Mouse (Mus musculus) limb, embryonic 10.5 days (tissue): ENCODE measurements around the gene Krt24. TPM values are rescaled to one million over a fixed set of nuclear protein-coding genes. Genes with fewer than 3 reads are reported as not detected.

Experiments
- DNase-seq: peaks from one replicate; pipeline ENCODE4 v3.0.0-alpha.2; 2017; ENCODE audit warnings: low spot score
- H3K27ac ChIP-seq: fragments of 300-500 bp; sonication (generic); 2 replicates; pipeline ENCODE4 v1.5.1; 2016; ENCODE audit warnings: mild to moderate bottlenecking
- H3K27me3 ChIP-seq: fragments of 300-500 bp; sonication (generic); 2 replicates; pipeline ENCODE4 v1.6.1; 2016; ENCODE audit warnings: low read depth, mild to moderate bottlenecking; ENCODE audit not compliant: poor library complexity, severe bottlenecking
- H3K36me3 ChIP-seq: fragments of 300-500 bp; sonication (generic); 2 replicates; pipeline ENCODE4 v1.6.1; 2016; ENCODE audit warnings: mild to moderate bottlenecking, moderate library complexity
- H3K4me1 ChIP-seq: fragments of 300-500 bp; sonication (generic); 2 replicates; pipeline ENCODE4 v1.6.1; 2016
- H3K4me3 ChIP-seq: fragments of 300-500 bp; sonication (generic); 2 replicates; pipeline ENCODE4 v1.5.1; 2016; ENCODE audit warnings: mild to moderate bottlenecking, moderate library complexity
- H3K9me3 ChIP-seq: fragments of 300-500 bp; sonication (generic); replicated peaks from 2 replicates; pipeline ENCODE4 v1.6.1; 2016; ENCODE audit warnings: mild to moderate bottlenecking
- WGBS: fragments of 180-500 bp; shearing (Covaris S2); methylation state at CpG from one replicate; pipeline ENCODE4 v1.1.7; 2016; 5-methylcytosine and 5-hydroxymethylcytosine counted together
- polyA plus RNA-seq: library from polyadenylated mRNA; unstranded; fragments of >200 nt; fragmentation: Nextera tagmentation; extraction: Ambion mirVana; gene quantifications from 2 replicates; pipeline ENCODE4 v1.2.1, GENCODE M21; 2016

Krt24 gene
- polyA plus RNA-seq, 1 experiment from 2014 or later: 0.23 TPM

- no peak for DNase-seq
- no peaks in the 10 kb centered on the region for H3K36me3 ChIP-seq
- peaks cover 5% of the 10 kb centered on the region for H3K27me3 ChIP-seq
- 86% methylated on average over 9 of the region's 9 CpGs for WGBS
- H3K4me3 ChIP-seq: no peak overlapping the region
- H3K9me3 ChIP-seq: no peaks in the 10 kb centered on the region
- no peak overlapping the region for H3K27ac ChIP-seq
- peaks cover 5% of the 10 kb centered on the region for H3K4me1 ChIP-seq
These were observed 3.9 kb downstream of the Krt24 start for GRCm38 (mm10) chr11:99281116-99281515.

GRCm38 (mm10) chr11:99279986-99280385 lies 5.1 kb downstream of the Krt24 start:
- 83% methylated on average over 5 of the region's 5 CpGs for WGBS
- no peak for DNase-seq
- Histone ChIP-seq H3K9me3 (no peaks in the 10 kb centered on the region), H3K27ac (no peak overlapping the region), H3K27me3 (peaks cover 5% of the 10 kb centered on the region), H3K4me1 (peaks cover 4% of the 10 kb centered on the region), H3K4me3 (no peak overlapping the region), H3K36me3 (no peaks in the 10 kb centered on the region)

- Histone ChIP-seq H3K27me3 (no peaks in the 10 kb centered on the region), H3K4me3 (no peak overlapping the region), H3K9me3 (no peaks in the 10 kb centered on the region), H3K36me3 (no peaks in the 10 kb centered on the region), H3K4me1 (0 out of 2 replicates have a peak, but pooled peaks cover 3% of the 10 kb centered on the region), H3K27ac (no peak overlapping the region)
- no peak for DNase-seq
- WGBS: 69% methylated on average over 7 of the region's 7 CpGs
These were observed 8.3 kb downstream of the Krt24 start for GRCm38 (mm10) chr11:99276786-99277185.

- no peak overlapping the region for H3K27ac ChIP-seq
- no peaks in the 10 kb centered on the region for H3K9me3 ChIP-seq
- DNase-seq: no peak
- no peaks in the 10 kb centered on the region for H3K36me3 ChIP-seq
- 81% methylated on average over 6 of the region's 6 CpGs for WGBS
- H3K27me3 ChIP-seq: no peaks in the 10 kb centered on the region
- H3K4me1 ChIP-seq: 0 out of 2 replicates have a peak, but pooled peaks cover 3% of the 10 kb centered on the region
- H3K4me3 ChIP-seq: no peak overlapping the region
These were observed 9.4 kb downstream of the Krt24 start for GRCm38 (mm10) chr11:99275624-99276023.

GRCm38 (mm10) chr11:99272721-99273120 lies 12.3 kb downstream of the Krt24 start:
- 83% methylated on average over 4 of the region's 4 CpGs for WGBS

GRCm38 (mm10) chr11:99269192-99269591 lies 15.9 kb downstream of the Krt24 start:
- no peak for DNase-seq
- no peaks in the 10 kb centered on the region for H3K27me3 ChIP-seq
- H3K4me3 ChIP-seq: no peak overlapping the region
- H3K36me3 ChIP-seq: no peaks in the 10 kb centered on the region
- H3K4me1 ChIP-seq: peaks cover 12% of the 10 kb centered on the region; the same call in 1 of the 2 replicates
- WGBS: 79% methylated on average over 7 of the region's 7 CpGs
- no peaks in the 10 kb centered on the region for H3K9me3 ChIP-seq
- no peak overlapping the region for H3K27ac ChIP-seq

More at GRCm38 (mm10) chr11:99272721-99273120, 12.3 kb downstream of the Krt24 start:
- DNase-seq: no peak
- H3K9me3 ChIP-seq: no peaks in the 10 kb centered on the region
- peaks cover 12% of the 10 kb centered on the region; the same call in 1 of the 2 replicates for H3K4me1 ChIP-seq
- no peak overlapping the region for H3K4me3 ChIP-seq
- H3K36me3 ChIP-seq: no peaks in the 10 kb centered on the region
- H3K27me3 ChIP-seq: no peaks in the 10 kb centered on the region
- no peak overlapping the region for H3K27ac ChIP-seq

GRCm38 (mm10) chr11:99265796-99266195 lies 19.3 kb downstream of the Krt24 start:
- no peak overlapping the region for H3K4me3 ChIP-seq
- WGBS: 66% methylated on average over 9 of the region's 9 CpGs
- no peaks in the 10 kb centered on the region for H3K27me3 ChIP-seq
- H3K36me3 ChIP-seq: no peaks in the 10 kb centered on the region
- H3K27ac ChIP-seq: no peak overlapping the region
- no peak for DNase-seq
- H3K4me1 ChIP-seq: peaks cover 9% of the 10 kb centered on the region; the same call in 1 of the 2 replicates
- H3K9me3 ChIP-seq: no peaks in the 10 kb centered on the region

GRCm38 (mm10) chr11:99265220-99265619 lies 19.8 kb downstream of the Krt24 start:
- WGBS: 74% methylated on average over 9 of the region's 9 CpGs
- no peaks in the 10 kb centered on the region for H3K27me3 ChIP-seq
- peaks cover 9% of the 10 kb centered on the region; the same call in 1 of the 2 replicates for H3K4me1 ChIP-seq
- no peaks in the 10 kb centered on the region for H3K36me3 ChIP-seq
- no peak for DNase-seq
- no peak overlapping the region for H3K27ac ChIP-seq
- no peak overlapping the region for H3K4me3 ChIP-seq
- no peaks in the 10 kb centered on the region for H3K9me3 ChIP-seq

DNA sequence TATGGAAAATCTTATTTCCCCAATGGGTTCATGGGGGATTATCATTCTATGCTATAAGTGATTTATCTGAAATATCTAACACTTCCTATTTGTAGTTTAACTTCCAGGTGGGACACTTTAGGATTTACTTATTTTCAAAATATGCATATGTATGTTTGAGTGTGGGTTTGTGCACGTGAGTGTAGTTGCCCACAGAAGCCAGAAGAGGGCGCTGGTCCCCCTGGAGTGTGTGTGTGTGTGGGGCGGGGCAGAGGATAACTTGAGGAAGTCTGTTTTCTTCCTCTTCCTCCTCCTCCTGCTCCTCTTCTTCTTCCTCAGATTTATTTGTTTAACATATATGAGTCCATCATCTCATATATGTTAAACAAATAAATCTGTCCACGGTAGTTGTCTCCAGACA lies 28.8 kb downstream of the Krt24 start:
- H3K27me3 ChIP-seq: no peaks in the 10 kb centered on the region
- H3K4me1 ChIP-seq: no peaks in the 10 kb centered on the region
- H3K36me3 ChIP-seq: no peaks in the 10 kb centered on the region
- 80% methylated on average over 4 of the region's 4 CpGs for WGBS
- H3K9me3 ChIP-seq: no peaks in the 10 kb centered on the region
- no peak overlapping the region for H3K27ac ChIP-seq
- no peak for DNase-seq
- no peak overlapping the region for H3K4me3 ChIP-seq

GRCm38 (mm10) chr11:99255316-99255715 lies 29.7 kb downstream of the Krt24 start:
- no peaks in the 10 kb centered on the region for H3K36me3 ChIP-seq
- H3K27me3 ChIP-seq: no peaks in the 10 kb centered on the region
- no peaks in the 10 kb centered on the region for H3K9me3 ChIP-seq
- H3K27ac ChIP-seq: no peak overlapping the region
- no peaks in the 10 kb centered on the region for H3K4me1 ChIP-seq
- WGBS: 96% methylated on average over 8 of the region's 8 CpGs
- no peak for DNase-seq
- no peak overlapping the region for H3K4me3 ChIP-seq

DNA sequence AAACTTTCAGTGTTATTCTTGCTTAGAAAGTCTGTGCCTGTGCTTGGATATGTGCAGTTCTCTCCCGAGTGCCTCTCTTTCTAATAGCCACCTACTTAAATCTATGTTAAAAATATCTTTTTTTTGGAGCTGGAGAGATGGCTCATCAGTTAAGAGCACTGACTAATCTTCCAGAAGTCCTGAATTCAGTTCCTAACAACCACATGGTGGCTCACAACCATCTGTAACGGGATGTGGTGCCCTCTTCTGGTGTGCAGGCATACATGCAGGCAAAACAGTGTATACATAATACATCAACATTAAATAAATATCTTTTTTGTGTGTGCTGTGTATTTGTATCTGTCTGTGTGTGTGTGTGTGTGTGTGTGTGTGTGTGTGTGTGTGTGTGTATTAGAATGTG lies 31.2 kb downstream of the Krt24 start:
- H3K4me3 ChIP-seq: no peak overlapping the region
- no peak overlapping the region for H3K27ac ChIP-seq
- H3K36me3 ChIP-seq: no peaks in the 10 kb centered on the region
- H3K4me1 ChIP-seq: no peaks in the 10 kb centered on the region
- no peaks in the 10 kb centered on the region for H3K9me3 ChIP-seq
- no peaks in the 10 kb centered on the region for H3K27me3 ChIP-seq
- no peak for DNase-seq
- WGBS: 59% methylated on average over 2 of the region's 2 CpGs

DNA sequence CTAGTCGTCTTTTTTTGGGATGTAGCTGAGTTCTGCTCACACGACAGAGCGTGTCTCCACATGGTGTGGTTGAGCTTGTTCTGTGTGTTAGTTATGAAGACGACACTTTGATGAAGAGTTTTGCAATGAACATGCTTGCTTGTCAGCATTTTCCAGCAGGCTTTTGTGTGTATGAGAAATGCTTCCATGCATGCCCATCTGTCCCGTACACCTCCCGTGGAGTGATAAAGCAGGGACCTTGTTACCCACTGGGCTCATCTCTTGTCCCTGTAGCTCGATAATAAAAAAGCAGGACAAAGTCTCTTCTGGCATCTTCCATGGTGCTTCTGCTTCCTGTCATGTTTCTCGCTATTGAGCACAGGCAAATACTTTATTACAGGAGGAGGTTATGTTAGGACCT lies 32.4 kb downstream of the Krt24 start:
- Histone ChIP-seq H3K27me3 (no peaks in the 10 kb centered on the region), H3K27ac (no peak overlapping the region), H3K36me3 (no peaks in the 10 kb centered on the region), H3K9me3 (no peaks in the 10 kb centered on the region), H3K4me3 (no peak overlapping the region), H3K4me1 (no peaks in the 10 kb centered on the region)
- WGBS: 87% methylated on average over 8 of the region's 8 CpGs
- DNase-seq: no peak

DNA sequence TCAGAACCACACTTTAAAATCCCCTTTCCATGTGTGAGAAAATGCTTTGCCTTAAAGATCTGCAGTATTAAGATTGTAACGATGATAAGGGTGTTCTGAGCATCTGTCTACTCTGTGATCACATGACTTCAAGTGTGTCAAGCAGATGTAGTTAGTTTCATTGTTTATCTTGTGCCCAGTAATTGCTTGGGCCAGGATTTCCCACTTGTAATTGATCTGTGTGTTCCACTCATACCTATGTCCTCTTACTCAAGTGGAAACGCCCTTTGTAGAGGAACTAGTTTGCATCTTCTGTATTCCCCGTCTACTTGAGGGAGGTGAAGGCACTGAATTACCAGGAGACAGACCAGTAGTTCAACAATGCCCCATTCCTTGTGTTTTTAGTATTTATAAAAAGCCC lies 34.4 kb downstream of the Krt24 start:
- 76% methylated on average over 3 of the region's 3 CpGs for WGBS
- H3K4me3 ChIP-seq: no peak overlapping the region
- no peak for DNase-seq

DNA sequence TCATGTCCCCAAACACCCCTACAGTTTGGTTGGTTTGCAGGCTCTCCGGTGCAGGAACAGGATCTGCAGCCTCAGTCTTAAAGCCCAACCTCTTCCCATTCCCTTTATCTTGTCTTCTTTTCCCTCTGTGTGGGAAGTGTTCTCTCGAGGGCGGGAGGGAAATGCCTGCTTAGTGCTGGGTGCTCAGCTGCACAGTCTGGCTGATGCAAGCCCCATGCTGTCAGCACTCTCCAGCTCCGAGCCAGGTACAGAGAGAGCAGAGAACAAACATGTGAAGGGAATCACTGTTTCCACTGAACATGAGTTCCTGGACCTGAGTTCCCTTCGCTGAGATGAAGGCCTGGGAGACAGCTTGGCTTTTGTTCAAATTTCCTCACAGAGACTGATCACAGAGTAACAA lies 34.8 kb downstream of the Krt24 start:
- Histone ChIP-seq H3K36me3 (no peaks in the 10 kb centered on the region), H3K9me3 (no peaks in the 10 kb centered on the region), H3K4me1 (no peaks in the 10 kb centered on the region), H3K27me3 (no peaks in the 10 kb centered on the region; the same call in 1 of the 2 replicates), H3K4me3 (no peak overlapping the region), H3K27ac (no peak overlapping the region)
- no peak for DNase-seq
- WGBS: 68% methylated on average over 5 of the region's 5 CpGs

More for the DNA sequence above, 34.4 kb downstream of the Krt24 start:
- H3K36me3 ChIP-seq: no peaks in the 10 kb centered on the region
- no peak overlapping the region for H3K27ac ChIP-seq
- H3K9me3 ChIP-seq: no peaks in the 10 kb centered on the region
- no peaks in the 10 kb centered on the region for H3K4me1 ChIP-seq
- no peaks in the 10 kb centered on the region for H3K27me3 ChIP-seq
